Mouse (Mus musculus): ENCODE data around the gene Ptpn12. TPM values are rescaled to one million over a fixed set of nuclear protein-coding genes. Genes with fewer than 3 reads are reported as not detected.

Ptpn12 gene
- polyA plus RNA-seq, 1 experiment from 2014 or later, result 17.2 TPM

DNA sequence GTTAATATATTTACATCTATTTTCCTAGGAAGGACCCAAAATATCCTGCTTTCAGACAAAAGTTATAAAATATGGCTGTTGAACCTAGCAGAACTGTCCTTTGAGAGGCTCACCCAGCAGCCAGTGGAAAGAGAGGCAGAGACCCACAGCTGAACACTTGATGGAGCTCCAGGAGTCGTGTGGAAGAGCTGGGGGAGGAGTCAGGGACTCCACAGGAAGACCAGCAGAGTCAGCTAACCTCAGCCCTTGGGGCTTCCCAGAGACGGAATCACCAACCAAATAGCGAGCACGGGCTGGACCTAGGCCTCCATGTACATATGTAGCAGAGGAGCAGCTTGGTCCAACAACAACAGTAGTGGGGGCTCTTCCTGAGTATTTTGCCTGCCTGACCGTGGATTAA, 38.6 kb downstream of the Ptpn12 start:
- H3K36me3 ChIP-seq, result peaks cover 85% of the 10 kb centered on the region
- no peak for ATAC-seq (ENCODE audit: extremely low read depth, insufficient number of reproducible peaks, low FRiP score, low TSS enrichment)

DNA sequence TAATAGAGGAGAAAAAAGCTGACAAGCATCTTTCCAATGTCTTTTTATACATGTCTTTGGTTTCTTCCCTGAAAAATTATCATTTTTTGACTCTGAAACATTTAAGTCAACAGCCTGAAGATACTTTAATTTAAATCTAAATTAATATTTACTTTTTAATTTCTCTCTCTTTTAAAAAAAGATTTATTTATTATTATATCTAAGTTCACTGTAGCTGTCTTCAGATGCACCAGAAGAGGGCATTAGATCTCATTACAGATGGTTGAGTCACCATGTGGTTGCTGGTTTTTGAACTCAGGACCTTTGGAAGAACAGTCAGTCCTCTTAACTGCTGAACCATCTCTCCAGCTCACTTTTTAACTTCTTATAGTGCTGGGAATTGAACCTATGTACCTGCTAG, 44.8 kb downstream of the Ptpn12 start:
- no peak overlapping the region for H3K4me3 ChIP-seq
- no peak overlapping the region for H3K4me2 ChIP-seq
- H3K4me1 ChIP-seq, result no peaks in the 10 kb centered on the region
- H3K36me3 ChIP-seq, result peaks cover 81% of the 10 kb centered on the region
- no peak for ATAC-seq (ENCODE audit: extremely low read depth, insufficient number of reproducible peaks, low FRiP score, low TSS enrichment)
- H3K9ac ChIP-seq, result no peak overlapping the region
- H3K27me3 ChIP-seq (replicated peaks), result no peaks in the 10 kb centered on the region
- H3K9me3 ChIP-seq, result no peaks in the 10 kb centered on the region
- H3K27ac ChIP-seq (replicated peaks), result no peak overlapping the region

More for the DNA sequence above, 38.6 kb downstream of the Ptpn12 start:
- no peak overlapping the region for H3K4me3 ChIP-seq
- no peak overlapping the region for H3K4me2 ChIP-seq
- H3K27me3 ChIP-seq (replicated peaks), result no peaks in the 10 kb centered on the region
- H3K9ac ChIP-seq, result no peak overlapping the region
- 46% methylated on average over 5 of the region's 5 CpGs for WGBS
- H3K9me3 ChIP-seq, result no peaks in the 10 kb centered on the region
- H3K27ac ChIP-seq (replicated peaks), result peak overlapping the region; percentile 28; the same call in 1 of the 2 replicates
- no peaks in the 10 kb centered on the region for H3K4me1 ChIP-seq

DNA sequence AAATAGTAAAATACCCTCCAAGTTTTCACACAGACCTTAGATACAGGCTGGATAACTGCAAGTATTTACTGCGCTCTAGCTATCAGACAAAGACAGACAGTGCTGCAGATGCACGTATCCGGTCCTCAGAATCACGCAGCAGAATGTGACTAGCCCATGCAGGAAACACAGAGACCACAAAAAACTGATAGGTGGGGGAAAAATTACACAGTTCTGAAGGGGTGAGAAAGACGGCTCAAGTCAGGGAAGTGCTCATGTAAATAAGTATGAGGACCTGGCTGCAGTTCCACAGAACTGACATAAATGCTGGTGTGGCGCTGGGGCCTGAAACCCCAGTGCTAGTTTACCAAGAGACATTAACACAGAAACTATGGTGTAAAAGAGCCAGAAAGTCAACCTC, 53.0 kb downstream of the Ptpn12 start:
- ATAC-seq (ENCODE audit: extremely low read depth, insufficient number of reproducible peaks, low FRiP score, low TSS enrichment), result no peak
- peaks cover 89% of the 10 kb centered on the region for H3K36me3 ChIP-seq

DNA sequence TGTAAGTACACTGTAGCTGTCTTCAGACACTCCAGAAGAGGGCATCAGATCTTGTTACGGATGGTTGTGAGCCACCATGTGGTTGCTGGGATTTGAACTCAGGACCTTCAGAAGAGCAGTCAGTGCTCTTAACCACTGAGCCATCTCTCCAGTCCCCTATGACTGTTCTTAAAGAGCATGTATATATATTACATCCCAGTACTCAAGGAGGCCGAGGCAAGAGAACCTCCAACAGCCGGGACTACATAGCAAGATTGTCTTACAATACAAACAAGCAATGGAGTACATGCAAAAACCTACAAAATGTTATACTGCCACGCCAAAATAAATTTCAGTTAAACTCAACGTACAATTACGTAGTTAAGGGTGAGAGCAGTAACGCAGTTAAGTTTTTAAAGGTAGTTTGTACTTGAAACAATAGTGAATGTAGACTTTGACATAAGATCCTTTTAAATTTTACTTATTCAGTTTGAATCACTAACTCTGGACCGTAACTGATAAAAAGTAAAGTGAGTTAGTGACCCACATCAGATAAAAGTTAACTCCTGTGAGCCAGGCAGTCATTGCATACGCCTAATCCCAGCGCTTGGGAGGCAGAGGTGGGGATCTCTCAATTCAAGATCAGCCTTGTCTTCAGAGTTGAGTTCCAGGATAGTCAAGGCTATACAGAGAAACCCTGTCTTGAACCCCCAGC, 53.9 kb downstream of the Ptpn12 start:
- no peak for ATAC-seq (ENCODE audit: extremely low read depth, insufficient number of reproducible peaks, low FRiP score, low TSS enrichment)
- Histone ChIP-seq H3K27ac (replicated peaks) (no peak overlapping the region), H3K9me3 (peaks cover 6% of the 10 kb centered on the region; the same call in 1 of the 2 replicates), H3K36me3 (peaks cover 91% of the 10 kb centered on the region), H3K27me3 (replicated peaks) (no peaks in the 10 kb centered on the region), H3K4me3 (no peak overlapping the region), H3K4me2 (no peak overlapping the region), H3K4me1 (no peaks in the 10 kb centered on the region), H3K9ac (no peak overlapping the region)
- WGBS, result 90% methylated on average over 10 of the region's 10 CpGs

More for the DNA sequence above, 53.0 kb downstream of the Ptpn12 start:
- Histone ChIP-seq H3K4me2 (no peak overlapping the region), H3K27me3 (replicated peaks) (no peaks in the 10 kb centered on the region), H3K9ac (no peak overlapping the region), H3K4me3 (no peak overlapping the region), H3K4me1 (no peaks in the 10 kb centered on the region), H3K27ac (replicated peaks) (no peak overlapping the region), H3K9me3 (peaks cover 6% of the 10 kb centered on the region; the same call in 1 of the 2 replicates)
- WGBS, result 74% methylated on average over 6 of the region's 6 CpGs

DNA sequence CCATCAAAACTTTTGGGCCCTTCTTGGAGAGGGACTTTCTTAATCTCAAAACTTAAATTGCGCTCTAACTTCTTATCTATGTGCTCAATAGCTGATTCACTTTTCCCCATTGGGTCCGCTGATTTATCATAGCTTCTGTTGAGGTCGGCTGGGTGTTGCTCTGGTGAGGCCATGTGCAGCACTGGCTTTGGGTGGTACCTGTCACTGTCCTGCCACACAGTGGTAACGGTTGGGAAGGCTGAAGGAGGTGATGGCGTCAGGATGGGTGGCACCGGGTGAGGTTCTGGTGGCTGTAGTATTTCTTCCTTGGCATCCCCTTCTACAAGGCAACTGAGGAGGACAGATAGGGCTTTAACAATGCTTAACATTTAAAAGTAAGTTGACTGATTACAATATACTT, 57.3 kb downstream of the Ptpn12 start:
- Histone ChIP-seq H3K9me3 (peaks cover 6% of the 10 kb centered on the region; the same call in 1 of the 2 replicates), H3K4me2 (no peak overlapping the region), H3K4me1 (no peaks in the 10 kb centered on the region), H3K4me3 (no peak overlapping the region), H3K9ac (no peak overlapping the region), H3K27me3 (replicated peaks) (no peaks in the 10 kb centered on the region), H3K36me3 (peaks cover 97% of the 10 kb centered on the region), H3K27ac (replicated peaks) (no peak overlapping the region)
- ATAC-seq (ENCODE audit: extremely low read depth, insufficient number of reproducible peaks, low FRiP score, low TSS enrichment), result no peak
- WGBS, result 87% methylated on average over 6 of the region's 6 CpGs

DNA sequence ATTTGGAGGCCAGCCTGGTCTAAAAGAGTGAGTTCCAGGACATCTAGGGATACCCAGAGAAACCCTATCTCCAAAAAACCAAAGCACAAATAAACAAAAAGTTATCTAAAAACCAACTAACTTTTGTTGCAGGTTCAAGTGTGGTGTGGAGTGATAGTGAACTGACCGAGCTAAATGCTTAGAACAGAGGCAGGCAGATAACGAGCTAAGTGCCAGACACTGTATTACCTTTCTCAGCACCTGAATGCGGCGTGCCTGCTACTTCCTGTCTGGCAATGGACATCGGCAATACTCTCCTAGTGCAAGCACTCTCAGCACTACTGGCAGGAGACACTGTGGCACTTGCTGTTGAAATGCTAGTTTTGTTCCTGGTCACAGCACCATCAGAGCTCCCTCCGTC, 58.2 kb downstream of the Ptpn12 start:
- H3K9me3 ChIP-seq, result peaks cover 6% of the 10 kb centered on the region; the same call in 1 of the 2 replicates
- no peak overlapping the region for H3K4me2 ChIP-seq
- H3K4me1 ChIP-seq, result no peaks in the 10 kb centered on the region
- 72% methylated on average over 6 of the region's 6 CpGs for WGBS
- no peak overlapping the region for H3K4me3 ChIP-seq
- no peaks in the 10 kb centered on the region for H3K27me3 ChIP-seq (replicated peaks)
- H3K27ac ChIP-seq (replicated peaks), result no peak overlapping the region
- H3K36me3 ChIP-seq, result peaks cover 96% of the 10 kb centered on the region
- no peak for ATAC-seq (ENCODE audit: extremely low read depth, insufficient number of reproducible peaks, low FRiP score, low TSS enrichment)
- no peak overlapping the region for H3K9ac ChIP-seq

DNA sequence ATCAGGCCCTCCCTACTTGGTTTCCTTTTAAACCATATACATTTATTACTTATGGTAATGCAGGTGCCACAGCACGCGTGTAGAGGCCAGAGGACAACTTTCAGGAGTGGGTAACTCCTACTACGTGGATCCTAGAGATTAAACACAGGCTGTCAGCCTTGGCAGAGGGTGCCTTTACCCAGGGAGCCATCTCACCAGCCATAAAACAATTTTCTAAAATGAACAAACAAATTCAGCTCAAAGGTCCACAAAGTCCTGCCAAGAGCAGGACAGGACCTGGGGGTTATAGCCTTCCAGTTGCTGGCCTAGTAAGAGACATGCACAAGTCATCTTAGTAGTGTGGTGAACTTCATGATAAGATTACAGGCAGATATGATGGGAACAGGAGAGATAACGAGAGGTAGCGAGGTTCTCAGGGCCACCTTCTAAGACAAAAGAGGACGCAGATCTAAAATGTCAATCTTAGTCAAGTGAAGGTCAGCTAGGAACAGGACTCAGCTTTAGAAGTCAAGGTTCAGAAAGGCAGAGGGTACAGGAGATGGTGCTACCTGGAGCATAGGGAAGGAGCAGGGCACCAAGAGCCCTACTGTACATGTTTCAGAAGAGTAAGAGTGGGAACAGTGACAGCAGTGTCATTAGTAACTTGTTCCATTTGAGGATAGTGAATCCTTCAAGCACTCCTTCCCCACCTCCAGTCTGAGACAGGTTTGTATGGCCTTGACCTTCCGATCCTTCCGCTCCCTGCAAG, 65.5 kb downstream of the Ptpn12 start:
- Histone ChIP-seq H3K4me2 (no peak overlapping the region), H3K4me3 (no peak overlapping the region), H3K36me3 (peaks cover 88% of the 10 kb centered on the region), H3K9ac (no peak overlapping the region), H3K4me1 (no peaks in the 10 kb centered on the region), H3K27me3 (replicated peaks) (no peaks in the 10 kb centered on the region), H3K9me3 (no peaks in the 10 kb centered on the region), H3K27ac (replicated peaks) (no peak overlapping the region)
- ATAC-seq (ENCODE audit: extremely low read depth, insufficient number of reproducible peaks, low FRiP score, low TSS enrichment), result no peak
- WGBS, result 85% methylated on average over 8 of the region's 8 CpGs

DNA sequence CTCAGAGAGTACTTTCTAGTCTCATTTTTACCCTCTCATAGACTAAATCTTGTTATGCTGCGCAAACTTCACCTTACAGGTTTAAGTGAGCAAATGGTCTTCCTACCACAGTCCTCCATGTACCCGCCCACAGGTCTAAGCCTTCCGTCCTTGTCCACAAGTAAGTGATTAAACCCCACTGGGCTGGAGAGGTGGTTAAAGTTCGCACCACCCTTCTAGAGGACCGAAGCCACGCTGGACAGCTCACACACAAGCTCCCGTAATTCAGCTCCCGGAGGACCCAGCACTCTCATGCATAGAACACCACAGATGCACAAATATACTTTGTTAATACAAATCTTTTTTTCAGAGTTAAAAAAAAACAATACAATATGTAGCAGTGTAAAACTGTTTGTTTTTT, 69.4 kb downstream of the Ptpn12 start:
- Histone ChIP-seq H3K4me3 (no peak overlapping the region), H3K27me3 (replicated peaks) (no peaks in the 10 kb centered on the region), H3K4me2 (no peak overlapping the region), H3K27ac (replicated peaks) (no peak overlapping the region), H3K36me3 (peaks cover 69% of the 10 kb centered on the region), H3K9me3 (no peaks in the 10 kb centered on the region), H3K9ac (no peak overlapping the region), H3K4me1 (no peaks in the 10 kb centered on the region)
- 94% methylated on average over 8 of the region's 8 CpGs for WGBS
- no peak for ATAC-seq (ENCODE audit: extremely low read depth, insufficient number of reproducible peaks, low FRiP score, low TSS enrichment)

DNA sequence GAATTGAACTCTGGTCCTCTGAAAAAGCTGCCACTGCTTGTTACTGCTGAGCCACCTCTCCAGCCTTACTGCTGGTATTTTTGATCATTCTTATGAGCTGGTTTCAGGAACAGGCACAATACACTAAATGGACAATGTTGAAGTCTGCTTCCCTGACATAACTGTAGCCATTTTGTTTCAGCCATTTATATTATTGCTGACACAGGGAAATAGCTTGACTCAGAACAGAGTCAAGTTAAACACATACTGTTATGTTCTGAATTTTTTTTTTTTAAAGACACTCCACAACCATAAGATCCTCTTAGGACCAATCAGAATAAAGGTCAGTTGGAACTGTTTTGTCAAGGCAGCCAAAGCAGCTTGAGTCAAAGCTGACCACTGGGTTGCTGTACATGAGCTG, 72.2 kb downstream of the Ptpn12 start:
- no peak for ATAC-seq (ENCODE audit: extremely low read depth, insufficient number of reproducible peaks, low FRiP score, low TSS enrichment)

DNA sequence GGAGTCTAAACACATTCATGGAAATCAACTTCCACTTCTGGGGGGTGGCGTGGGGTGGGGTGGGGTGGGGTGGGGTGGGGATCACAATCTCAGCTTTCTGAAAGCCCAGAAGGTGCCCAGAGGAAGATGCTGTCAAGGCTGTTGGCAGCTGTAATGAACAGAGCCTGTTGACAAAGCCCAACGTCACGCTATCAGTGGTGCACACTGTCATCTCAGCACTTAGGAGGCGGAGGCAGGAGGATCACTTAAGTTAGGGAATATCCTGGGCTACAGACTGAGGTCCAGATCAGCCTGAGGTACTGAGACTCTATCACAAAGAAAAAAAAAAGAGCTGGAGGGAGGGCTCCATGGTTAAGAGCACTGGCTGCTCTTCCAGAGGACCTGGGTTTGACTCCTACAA, 81.0 kb downstream of the Ptpn12 start:
- H3K4me2 ChIP-seq, result no peak overlapping the region
- no peak overlapping the region for H3K27ac ChIP-seq (replicated peaks)
- no peak overlapping the region for H3K4me3 ChIP-seq
- H3K27me3 ChIP-seq (replicated peaks), result no peaks in the 10 kb centered on the region
- 50% methylated on average over 4 of the region's 4 CpGs for WGBS
- H3K9ac ChIP-seq, result no peak overlapping the region
- H3K9me3 ChIP-seq, result no peaks in the 10 kb centered on the region
- ATAC-seq (ENCODE audit: extremely low read depth, insufficient number of reproducible peaks, low FRiP score, low TSS enrichment), result no peak
- H3K36me3 ChIP-seq, result no peaks in the 10 kb centered on the region
- no peaks in the 10 kb centered on the region for H3K4me1 ChIP-seq

More for the DNA sequence above, 72.2 kb downstream of the Ptpn12 start:
- no peaks in the 10 kb centered on the region for H3K4me1 ChIP-seq
- no peak overlapping the region for H3K9ac ChIP-seq
- H3K27ac ChIP-seq (replicated peaks), result no peak overlapping the region
- no peaks in the 10 kb centered on the region for H3K27me3 ChIP-seq (replicated peaks)
- no peak overlapping the region for H3K4me3 ChIP-seq
- peaks cover 42% of the 10 kb centered on the region for H3K36me3 ChIP-seq
- no peaks in the 10 kb centered on the region for H3K9me3 ChIP-seq
- no peak overlapping the region for H3K4me2 ChIP-seq

DNA sequence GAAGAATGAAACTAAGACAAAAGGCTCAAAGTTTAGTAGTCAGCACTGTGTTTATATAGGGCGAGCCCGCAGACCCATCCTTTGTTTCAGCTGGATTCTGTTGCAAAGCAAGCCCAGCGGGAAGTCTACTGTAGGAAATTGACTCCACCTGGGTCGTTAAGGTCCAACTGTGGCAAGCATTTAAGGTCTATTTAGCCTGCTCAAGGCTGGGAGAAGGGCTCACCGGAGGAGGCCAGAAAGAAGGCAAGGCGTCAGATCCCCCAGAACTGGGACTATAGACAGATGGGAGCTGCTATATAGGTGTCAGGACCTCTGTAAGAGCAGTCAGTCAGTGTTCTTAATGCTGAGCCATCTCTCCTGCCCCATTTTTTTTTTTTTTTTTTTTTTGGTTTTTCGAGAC, 81.7 kb downstream of the Ptpn12 start:
- no peaks in the 10 kb centered on the region for H3K27me3 ChIP-seq (replicated peaks)
- 40% methylated on average over 7 of the region's 7 CpGs for WGBS
- no peaks in the 10 kb centered on the region for H3K9me3 ChIP-seq
- H3K27ac ChIP-seq (replicated peaks), result no peak overlapping the region
- no peak overlapping the region for H3K9ac ChIP-seq
- H3K4me1 ChIP-seq, result no peaks in the 10 kb centered on the region
- ATAC-seq (ENCODE audit: extremely low read depth, insufficient number of reproducible peaks, low FRiP score, low TSS enrichment), result no peak
- H3K36me3 ChIP-seq, result no peaks in the 10 kb centered on the region
- no peak overlapping the region for H3K4me3 ChIP-seq
- no peak overlapping the region for H3K4me2 ChIP-seq

DNA sequence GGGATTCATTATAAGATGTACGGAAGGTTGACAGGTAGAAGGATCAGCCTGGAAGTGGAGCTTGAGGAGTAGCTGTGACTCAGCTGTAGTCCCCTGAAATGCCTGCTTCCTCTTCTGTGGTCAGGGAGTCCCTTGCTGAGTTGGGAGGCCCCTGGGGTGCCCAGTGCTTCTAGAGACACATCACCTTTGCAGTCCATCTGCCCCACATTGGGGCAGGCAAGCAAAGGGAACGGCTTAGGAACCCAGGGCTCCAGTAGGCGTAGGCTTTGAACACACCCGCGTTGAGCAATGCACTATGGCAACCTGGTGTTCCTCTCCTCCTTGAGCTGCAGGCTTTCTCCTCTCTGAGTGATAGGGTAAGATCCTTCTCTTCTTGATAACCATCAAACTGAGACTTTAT, 82.6 kb downstream of the Ptpn12 start:
- Histone ChIP-seq H3K4me1 (peaks cover 5% of the 10 kb centered on the region; the same call in 1 of the 2 replicates), H3K36me3 (no peaks in the 10 kb centered on the region), H3K27ac (replicated peaks) (no peak overlapping the region), H3K9ac (no peak overlapping the region), H3K9me3 (no peaks in the 10 kb centered on the region), H3K27me3 (replicated peaks) (no peaks in the 10 kb centered on the region), H3K4me3 (no peak overlapping the region), H3K4me2 (no peak overlapping the region)
- 63% methylated on average over 5 of the region's 5 CpGs for WGBS
- ATAC-seq (ENCODE audit: extremely low read depth, insufficient number of reproducible peaks, low FRiP score, low TSS enrichment), result no peak
